Mouse (Mus musculus): Measurements from ENCODE around the gene Adh7. TPM values are rescaled to one million over a fixed set of nuclear protein-coding genes. Genes with fewer than 3 reads are reported as not detected.

The Adh7 gene
- polyA plus RNA-seq, 1 experiment from 2014 or later: 1.1 TPM

DNA sequence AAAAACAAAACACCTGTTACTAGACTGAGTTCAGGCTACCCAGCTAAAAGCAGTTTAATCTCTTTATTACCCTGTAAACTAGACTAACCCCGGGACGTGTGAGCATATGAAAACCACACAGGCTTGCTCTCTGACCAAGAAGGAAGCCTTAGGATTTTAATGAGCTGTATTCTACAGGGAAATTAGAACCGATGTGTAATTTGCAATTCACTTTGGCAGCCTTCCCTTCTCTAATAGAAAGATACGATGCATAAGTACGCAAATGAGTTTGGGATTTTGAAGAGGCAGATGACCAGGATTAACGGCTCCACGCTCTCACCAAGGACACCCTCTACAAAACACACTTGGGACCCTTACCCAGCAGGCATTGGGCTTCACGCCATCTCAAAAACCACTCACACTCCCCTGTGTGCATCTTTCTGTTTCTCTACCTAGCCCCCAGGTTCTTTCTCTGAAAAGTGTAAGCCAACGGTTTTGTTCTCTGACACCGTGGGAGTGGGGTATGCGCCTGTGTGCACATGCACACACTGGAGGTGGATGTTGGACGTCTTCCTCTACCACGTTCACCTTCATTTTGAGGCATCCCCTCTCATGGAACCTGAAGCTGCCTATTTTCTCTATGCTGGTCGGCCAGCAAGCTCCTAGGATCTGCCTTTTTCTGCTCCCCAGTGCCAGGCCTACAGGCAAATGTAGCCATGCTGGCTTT is 24.6 kb downstream of the Adh7 start:
- Histone ChIP-seq H3K36me3 (no peaks in the 10 kb centered on the region), H3K9me3 (no peaks in the 10 kb centered on the region), H3K4me1 (replicated peaks) (no peaks in the 10 kb centered on the region; the same call in 1 of the 2 replicates), H3K27me3 (no peaks in the 10 kb centered on the region), H3K9ac (no peak overlapping the region), H3K4me2 (no peak overlapping the region), H3K27ac (peak overlapping the region; percentile 26; the same call in 1 of the 2 replicates), H3K4me3 (no peak overlapping the region)
- peak; percentile 65 for ATAC-seq (ENCODE audit: low FRiP score)
- 65% methylated on average over 14 of the region's 14 CpGs for WGBS

DNA sequence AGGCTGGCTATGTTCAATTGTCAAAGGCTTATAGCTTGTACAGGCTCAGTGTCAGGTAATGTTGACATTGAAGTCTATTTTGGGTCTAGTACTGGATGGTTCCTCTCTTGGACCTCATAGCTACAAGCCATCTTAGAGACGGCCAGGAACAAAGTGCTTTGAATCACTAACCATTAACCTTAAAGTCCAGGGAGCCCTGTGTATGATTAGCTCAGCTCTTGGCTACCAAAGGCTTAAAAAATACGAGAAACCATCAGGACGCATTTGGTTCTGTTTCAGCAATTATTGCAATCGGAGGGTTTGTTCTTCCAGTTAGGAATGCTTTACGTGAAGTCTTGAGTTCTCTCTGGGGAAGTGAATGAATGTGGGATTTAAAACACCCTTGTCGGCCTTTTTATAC is 25.4 kb downstream of the Adh7 start:
- no peaks in the 10 kb centered on the region; the same call in 1 of the 2 replicates for H3K4me1 ChIP-seq (replicated peaks)
- no peaks in the 10 kb centered on the region for H3K27me3 ChIP-seq
- no peaks in the 10 kb centered on the region for H3K9me3 ChIP-seq
- no peak overlapping the region for H3K9ac ChIP-seq
- no peak for ATAC-seq (ENCODE audit: low FRiP score)
- H3K27ac ChIP-seq: no peak overlapping the region
- 86% methylated on average over 6 of the region's 6 CpGs for WGBS
- no peak overlapping the region for H3K4me2 ChIP-seq
- no peaks in the 10 kb centered on the region for H3K36me3 ChIP-seq
- no peak overlapping the region for H3K4me3 ChIP-seq

DNA sequence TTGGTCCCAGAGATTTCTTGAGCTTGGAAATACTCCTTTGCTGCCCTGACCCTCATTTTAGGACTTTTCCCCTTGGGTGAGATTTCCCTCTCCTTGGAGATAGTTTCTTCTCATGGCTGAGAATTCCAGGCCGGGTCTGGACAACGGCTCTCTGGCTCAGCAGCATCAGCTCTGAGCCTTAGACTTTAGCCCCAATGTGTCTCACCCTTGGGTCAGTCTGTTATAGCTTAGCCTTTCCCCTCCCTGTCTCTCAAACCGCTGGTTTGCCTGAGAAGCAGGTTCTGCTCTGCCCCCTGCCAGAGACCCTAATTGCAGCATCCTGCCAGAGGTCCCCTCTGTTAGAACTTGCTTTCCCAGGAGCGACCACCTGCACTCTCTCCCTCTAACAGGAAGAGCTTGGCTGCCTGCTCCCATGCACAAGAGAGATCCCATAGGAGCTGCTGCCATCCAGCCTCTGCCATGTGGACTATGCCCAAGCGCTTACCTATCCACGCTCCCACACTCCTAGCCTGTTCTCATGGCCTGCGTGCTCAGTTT is 26.8 kb downstream of the Adh7 start:
- no peaks in the 10 kb centered on the region for H3K36me3 ChIP-seq
- no peak overlapping the region for H3K27ac ChIP-seq
- H3K9ac ChIP-seq: no peak overlapping the region
- no peak for ATAC-seq (ENCODE audit: low FRiP score)
- H3K4me2 ChIP-seq: no peak overlapping the region
- no peaks in the 10 kb centered on the region for H3K9me3 ChIP-seq
- WGBS: 81% methylated on average over 7 of the region's 7 CpGs
- no peaks in the 10 kb centered on the region for H3K27me3 ChIP-seq
- H3K4me3 ChIP-seq: no peak overlapping the region
- H3K4me1 ChIP-seq (replicated peaks): no peaks in the 10 kb centered on the region; the same call in 1 of the 2 replicates

DNA sequence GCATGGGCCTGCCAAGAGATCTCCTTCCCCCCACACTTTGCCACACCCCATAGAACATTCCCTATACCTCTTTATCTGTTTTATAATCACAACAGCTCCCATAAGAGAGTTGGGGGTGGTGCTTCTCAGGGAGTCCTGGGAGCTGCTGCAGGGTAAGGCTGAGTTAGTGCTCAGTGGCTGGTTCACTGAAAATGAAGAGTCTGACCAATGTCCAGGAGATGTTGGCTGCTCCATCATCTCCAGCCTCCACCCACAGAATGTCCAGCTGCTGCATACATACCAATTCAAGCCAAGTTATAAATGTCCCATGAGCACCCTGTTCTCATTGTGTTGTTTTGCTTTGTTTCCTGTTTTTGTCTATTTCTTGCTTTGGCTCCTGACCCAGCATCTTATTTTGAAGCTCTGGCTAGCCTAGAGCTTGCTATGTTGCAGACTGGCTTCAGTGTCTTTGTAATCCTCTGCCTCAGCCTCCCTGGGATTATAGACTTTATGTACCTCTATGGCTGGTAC is 29.0 kb downstream of the Adh7 start:
- H3K9me3 ChIP-seq: no peaks in the 10 kb centered on the region
- no peaks in the 10 kb centered on the region for H3K27me3 ChIP-seq
- H3K9ac ChIP-seq: no peak overlapping the region
- no peaks in the 10 kb centered on the region for H3K36me3 ChIP-seq
- no peak overlapping the region for H3K4me2 ChIP-seq
- no peak overlapping the region for H3K4me3 ChIP-seq
- ATAC-seq (ENCODE audit: low FRiP score): no peak
- no peak overlapping the region for H3K27ac ChIP-seq
- H3K4me1 ChIP-seq (replicated peaks): no peaks in the 10 kb centered on the region; the same call in 1 of the 2 replicates

DNA sequence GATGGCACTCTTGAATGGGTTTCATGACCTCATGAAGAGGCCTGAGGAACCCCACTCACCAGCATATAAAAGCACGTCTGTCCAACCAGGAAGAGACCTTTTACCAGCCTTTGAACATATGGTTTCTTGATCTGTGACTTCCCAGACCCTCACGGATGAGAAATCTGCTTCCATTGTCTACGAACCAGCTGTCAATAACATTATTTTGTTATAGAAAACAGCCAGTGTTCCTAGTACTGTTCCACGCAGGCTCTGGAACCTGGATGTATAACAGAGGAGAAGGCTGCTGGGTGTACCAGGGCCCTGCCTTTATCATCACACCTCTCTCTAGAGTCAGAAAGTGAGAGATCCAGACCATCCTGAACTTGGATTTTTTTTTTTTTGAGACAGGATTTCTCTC is 29.7 kb downstream of the Adh7 start:
- Histone ChIP-seq H3K27me3 (no peaks in the 10 kb centered on the region), H3K4me1 (replicated peaks) (no peaks in the 10 kb centered on the region; the same call in 1 of the 2 replicates), H3K36me3 (no peaks in the 10 kb centered on the region), H3K4me2 (no peak overlapping the region), H3K9ac (no peak overlapping the region), H3K4me3 (no peak overlapping the region), H3K9me3 (no peaks in the 10 kb centered on the region), H3K27ac (no peak overlapping the region)
- 77% methylated on average over 4 of the region's 4 CpGs for WGBS
- no peak for ATAC-seq (ENCODE audit: low FRiP score)

DNA sequence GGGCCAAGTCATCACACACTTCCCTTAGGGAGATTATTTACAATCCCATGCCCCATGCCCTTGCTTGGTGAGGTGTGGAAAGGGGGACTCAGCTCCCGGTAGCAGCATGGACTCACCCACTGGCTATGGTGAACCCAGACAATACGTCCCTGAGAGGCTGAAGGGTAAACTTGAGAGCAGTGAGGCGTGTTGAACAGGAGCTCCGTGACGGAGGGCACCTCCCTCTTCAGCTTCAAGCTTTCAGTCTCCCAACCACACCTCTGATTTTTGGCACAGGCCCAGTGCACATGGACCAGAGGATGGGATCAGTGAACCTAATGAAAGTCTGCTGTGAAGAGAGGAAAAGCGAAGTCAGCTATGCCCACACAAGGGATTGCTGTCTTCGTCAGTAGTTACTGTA is 30.5 kb downstream of the Adh7 start:
- Histone ChIP-seq H3K4me2 (no peak overlapping the region), H3K4me1 (replicated peaks) (no peaks in the 10 kb centered on the region), H3K36me3 (no peaks in the 10 kb centered on the region), H3K27ac (no peak overlapping the region), H3K4me3 (no peak overlapping the region), H3K27me3 (no peaks in the 10 kb centered on the region), H3K9ac (no peak overlapping the region), H3K9me3 (no peaks in the 10 kb centered on the region)
- 0 out of 2 replicates have a peak, but pooled peaks have one; percentile 21 for ATAC-seq (ENCODE audit: low FRiP score)
- 88% methylated on average over 7 of the region's 7 CpGs for WGBS

DNA sequence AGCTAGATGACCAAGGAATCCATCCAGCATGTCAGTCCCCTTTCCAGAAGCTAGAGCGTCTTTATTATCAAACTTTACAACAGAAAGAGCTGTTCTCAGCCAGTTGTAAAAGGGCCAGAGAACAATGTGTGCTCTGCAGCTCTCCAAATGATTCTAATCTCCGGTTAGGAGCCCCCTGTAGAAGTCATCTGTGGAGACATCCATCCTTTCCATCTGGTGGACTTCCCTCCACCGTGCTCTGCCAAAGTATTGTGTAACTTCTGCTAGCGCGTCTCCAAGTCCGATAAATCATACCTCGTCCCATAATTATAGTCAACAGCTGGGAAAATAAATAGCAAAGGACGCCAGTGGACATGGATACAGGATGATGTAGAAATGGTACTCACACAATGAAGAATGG is 31.2 kb downstream of the Adh7 start:
- no peak overlapping the region for H3K4me2 ChIP-seq
- no peak overlapping the region for H3K4me3 ChIP-seq
- no peak overlapping the region for H3K9ac ChIP-seq
- no peaks in the 10 kb centered on the region for H3K4me1 ChIP-seq (replicated peaks)
- no peaks in the 10 kb centered on the region for H3K9me3 ChIP-seq
- ATAC-seq (ENCODE audit: low FRiP score): no peak
- H3K27me3 ChIP-seq: no peaks in the 10 kb centered on the region
- no peaks in the 10 kb centered on the region for H3K36me3 ChIP-seq
- no peak overlapping the region for H3K27ac ChIP-seq
- 91% methylated on average over 8 of the region's 8 CpGs for WGBS

DNA sequence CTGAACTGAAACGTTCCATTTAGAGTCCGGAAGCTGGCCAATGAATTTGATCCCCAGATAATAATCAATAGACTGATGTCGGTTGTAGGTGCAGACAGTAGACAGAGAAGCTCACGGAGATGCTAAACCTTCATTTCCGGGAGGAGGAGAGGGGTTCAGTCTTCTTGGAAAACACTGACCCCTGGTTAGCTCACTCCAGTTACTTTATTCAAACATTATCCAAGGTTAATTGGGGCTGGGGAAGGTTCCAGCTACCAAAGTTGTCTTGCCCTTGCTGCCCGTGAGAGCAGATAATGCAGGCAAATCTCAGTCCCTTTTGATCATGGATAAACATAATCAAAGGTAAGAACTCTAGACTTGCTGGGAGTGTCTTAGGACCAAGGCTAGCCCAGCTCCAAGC is 33.6 kb downstream of the Adh7 start:
- no peak overlapping the region for H3K9ac ChIP-seq
- no peak for ATAC-seq (ENCODE audit: low FRiP score)
- H3K36me3 ChIP-seq: no peaks in the 10 kb centered on the region
- no peak overlapping the region for H3K4me3 ChIP-seq
- H3K4me2 ChIP-seq: no peak overlapping the region
- H3K4me1 ChIP-seq (replicated peaks): no peaks in the 10 kb centered on the region
- no peaks in the 10 kb centered on the region for H3K27me3 ChIP-seq
- 86% methylated on average over 6 of the region's 6 CpGs for WGBS
- H3K27ac ChIP-seq: no peak overlapping the region
- no peaks in the 10 kb centered on the region for H3K9me3 ChIP-seq

DNA sequence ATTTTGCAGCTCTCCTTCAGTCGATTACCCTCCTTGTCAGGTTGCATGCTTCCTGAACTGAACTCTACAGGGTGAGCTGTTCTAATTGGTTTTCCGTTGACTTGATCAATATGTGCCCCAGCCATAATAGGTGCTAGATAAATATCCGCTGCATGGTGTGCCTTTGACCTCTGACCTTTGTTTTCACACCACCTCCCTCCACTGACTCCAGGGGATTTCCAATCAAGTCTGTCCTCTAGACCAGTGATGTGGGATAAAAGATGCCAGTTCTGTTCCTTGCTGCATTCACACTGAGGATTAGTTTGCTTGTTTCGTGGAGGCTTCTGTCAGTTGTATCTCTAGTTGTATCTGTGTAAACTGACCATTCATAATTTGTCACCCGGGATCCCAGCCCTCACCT is 36.6 kb downstream of the Adh7 start:
- Histone ChIP-seq H3K36me3 (no peaks in the 10 kb centered on the region), H3K4me2 (no peak overlapping the region), H3K9me3 (no peaks in the 10 kb centered on the region), H3K4me1 (replicated peaks) (no peaks in the 10 kb centered on the region), H3K27me3 (no peaks in the 10 kb centered on the region), H3K27ac (no peak overlapping the region), H3K4me3 (no peak overlapping the region), H3K9ac (no peak overlapping the region)
- ATAC-seq (ENCODE audit: low FRiP score): no peak
- 63% methylated on average over 5 of the region's 5 CpGs for WGBS

DNA sequence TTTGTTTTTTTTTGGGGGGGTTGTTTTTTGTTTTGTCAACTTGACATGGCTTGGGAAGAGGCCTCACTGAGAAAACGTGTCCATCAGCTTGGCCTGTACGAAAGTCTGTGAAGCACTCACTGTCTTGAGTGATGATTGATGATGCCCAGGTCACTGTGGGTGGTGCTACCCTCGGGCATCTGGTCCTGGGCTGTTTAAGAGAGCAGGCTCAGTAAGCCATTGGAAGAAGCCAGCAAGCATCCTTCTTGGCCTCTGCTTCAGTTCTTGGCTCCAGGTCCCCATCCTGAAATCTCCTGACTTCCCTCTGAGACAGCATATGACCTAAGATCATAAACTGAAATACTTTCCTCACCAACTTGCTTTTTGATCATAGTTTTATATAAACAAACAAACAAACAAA is 37.8 kb downstream of the Adh7 start:
- H3K27ac ChIP-seq: no peak overlapping the region
- H3K4me3 ChIP-seq: no peak overlapping the region
- H3K4me2 ChIP-seq: no peak overlapping the region
- H3K9ac ChIP-seq: no peak overlapping the region
- 39% methylated on average over 3 of the region's 3 CpGs for WGBS
- no peaks in the 10 kb centered on the region for H3K9me3 ChIP-seq
- H3K27me3 ChIP-seq: no peaks in the 10 kb centered on the region
- H3K36me3 ChIP-seq: no peaks in the 10 kb centered on the region
- no peaks in the 10 kb centered on the region for H3K4me1 ChIP-seq (replicated peaks)
- ATAC-seq (ENCODE audit: low FRiP score): no peak

DNA sequence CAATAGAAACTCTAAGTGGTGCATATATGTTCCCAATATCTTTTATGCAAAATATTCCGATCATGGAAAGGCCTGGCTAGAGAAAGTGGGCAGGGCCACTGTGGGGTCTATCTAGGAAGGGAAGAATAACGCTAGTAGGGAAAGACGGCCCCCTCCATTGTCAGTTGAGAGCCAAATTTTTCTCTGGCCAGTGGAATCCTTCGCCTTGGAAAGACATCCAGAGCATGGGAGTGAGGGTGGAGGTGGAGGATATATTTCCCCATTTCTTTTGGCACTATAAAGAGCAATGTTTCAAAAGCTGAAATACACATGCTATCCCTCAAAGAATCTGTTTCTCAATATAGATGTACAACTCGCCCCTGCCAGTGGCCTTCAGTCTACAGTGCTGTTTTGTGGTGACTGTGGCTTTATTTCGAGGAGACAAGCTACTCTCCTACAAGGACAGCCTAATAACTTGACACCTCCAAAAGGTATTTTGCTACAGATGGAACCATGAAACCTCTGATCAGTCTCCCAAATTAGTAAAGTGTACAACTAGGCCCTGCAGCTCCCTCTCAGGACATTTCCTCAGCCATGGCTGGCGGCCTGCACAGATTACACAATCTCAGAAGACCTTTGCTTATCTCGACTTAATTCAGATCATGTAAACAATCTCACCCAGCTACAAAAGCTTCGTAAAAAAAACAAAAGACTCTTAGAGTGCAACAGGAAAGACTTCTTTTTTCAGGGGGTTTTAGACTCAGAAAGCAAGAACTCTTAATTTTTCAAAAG is 38.4 kb downstream of the Adh7 start:
- Histone ChIP-seq H3K9me3 (no peaks in the 10 kb centered on the region), H3K36me3 (no peaks in the 10 kb centered on the region), H3K9ac (no peak overlapping the region), H3K4me3 (no peak overlapping the region), H3K27me3 (no peaks in the 10 kb centered on the region), H3K4me1 (replicated peaks) (no peaks in the 10 kb centered on the region), H3K4me2 (no peak overlapping the region), H3K27ac (no peak overlapping the region)
- ATAC-seq (ENCODE audit: low FRiP score): no peak
- 87% methylated on average over 9 of the region's 9 CpGs for WGBS

DNA sequence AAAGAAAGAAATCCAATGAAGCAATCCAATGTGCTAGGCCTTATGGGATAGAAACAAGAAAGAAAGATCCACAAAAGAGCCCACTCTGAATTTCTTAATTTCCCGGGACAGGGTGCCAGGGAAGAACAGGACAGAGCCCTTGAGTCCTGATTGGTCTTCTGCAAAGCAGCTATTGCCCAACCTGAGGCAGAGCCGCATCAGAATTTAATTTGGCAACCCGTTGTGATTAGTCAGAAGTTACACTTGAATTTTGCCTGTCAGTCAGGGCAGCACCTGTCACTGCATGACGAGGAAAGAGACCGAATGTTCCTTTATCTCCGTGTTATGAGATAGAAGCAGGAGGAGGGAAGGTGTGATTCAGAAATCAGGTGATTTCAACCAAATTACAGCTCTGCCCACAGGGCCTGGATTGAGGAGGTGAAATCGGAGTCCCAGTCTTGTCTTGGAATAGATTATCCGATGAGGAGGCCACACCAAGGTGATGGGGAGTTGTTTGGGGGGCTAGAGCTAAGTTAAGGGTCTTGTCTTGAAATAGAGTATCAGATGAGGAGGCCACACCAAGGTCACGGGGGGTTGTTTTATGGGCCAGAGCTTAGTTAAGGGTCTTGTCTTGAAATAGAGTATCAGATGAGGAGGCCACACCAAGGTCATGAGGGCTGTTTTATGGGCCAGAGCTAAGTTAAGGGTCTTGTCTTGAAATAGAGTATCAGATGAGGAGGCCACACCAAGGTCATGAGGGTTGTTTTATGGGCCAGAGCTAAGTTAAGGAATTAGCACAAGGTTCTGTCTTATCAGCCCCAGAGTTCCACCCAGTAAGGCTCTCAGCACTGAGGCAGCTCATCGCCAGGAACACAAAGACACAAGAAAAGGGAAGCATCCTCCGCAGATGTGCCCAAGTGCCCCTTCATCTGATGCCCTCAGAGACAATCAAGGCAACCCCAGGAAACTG is 43.4 kb downstream of the Adh7 start, which contains the start of gene Adh1:
Adh1 (plus strand) TSS at position 271 of the 949 bp plus-strand sequence.
- no peaks in the 10 kb centered on the region for H3K9me3 ChIP-seq
- no peaks in the 10 kb centered on the region for H3K36me3 ChIP-seq
- no peak within 1 kb of the TSS for H3K27ac ChIP-seq
- H3K4me1 ChIP-seq (replicated peaks): no peaks in the 10 kb centered on the region
- H3K4me3 ChIP-seq: no peak within 1 kb of the TSS
- no peaks in the 10 kb centered on the region for H3K27me3 ChIP-seq
- no peak for ATAC-seq (ENCODE audit: low FRiP score)
- no peak within 1 kb of the TSS for H3K4me2 ChIP-seq
- H3K9ac ChIP-seq: no peak within 1 kb of the TSS
- WGBS: 92% methylated on average over 11 of the region's 11 CpGs
